Mouse (Mus musculus): ENCODE data around the gene Tsg101.

DNA sequence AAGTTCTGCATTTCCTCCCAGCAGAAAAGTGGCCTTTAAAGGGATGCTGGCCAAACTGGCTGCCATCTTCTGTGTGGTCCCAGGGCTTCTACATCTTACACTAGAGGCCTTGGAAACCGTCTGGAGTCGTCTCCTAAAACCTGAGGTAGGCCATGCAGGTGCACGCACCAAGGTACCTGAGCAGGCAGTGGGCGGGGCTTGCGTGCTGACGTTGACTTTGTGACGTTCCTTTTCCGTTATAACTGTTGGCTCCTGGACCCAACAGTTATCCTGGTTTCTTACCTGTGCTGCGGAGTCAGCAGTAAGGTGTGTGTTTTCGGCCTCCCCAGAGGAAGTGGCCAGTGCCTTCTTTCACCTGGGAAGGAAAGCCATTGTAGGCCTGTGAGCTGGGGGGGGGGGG is 58.8 kb downstream of the Tsg101 start, which contains the start of gene Ldhc:
- no peak for TF ChIP-seq MYOD1 (IDR thresholded peaks at IDR 0.05; ENCODE audit: control insufficient read depth in 1 of 3, insufficient read length in 2 of 3, low read depth in 2 of 3)
- TF ChIP-seq POLR2A (IDR thresholded peaks at IDR 0.05; ENCODE audit: insufficient read length, low read depth) = no peak
- TF ChIP-seq MYOG (IDR thresholded peaks at IDR 0.05; ENCODE audit: control insufficient read depth in 1 of 3, insufficient read depth in 1 of 3, insufficient read length in 2 of 3, low read depth in 2 of 3) = no peak
- TF ChIP-seq TCF12 (IDR thresholded peaks at IDR 0.05; ENCODE audit: insufficient read depth, poor library complexity, severe bottlenecking) = no peak
- no peak for TF ChIP-seq USF1 (IDR thresholded peaks at IDR 0.05; ENCODE audit: low read depth)
- TF ChIP-seq POLR2AphosphoS2 (IDR thresholded peaks at IDR 0.05; ENCODE audit: insufficient read length, low read depth) = no peak
- no peak for TF ChIP-seq CEBPB (IDR thresholded peaks at IDR 0.05; ENCODE audit: insufficient read depth, poor library complexity, severe bottlenecking)
- no peak for TF ChIP-seq MAX (IDR thresholded peaks at IDR 0.05; ENCODE audit: low read depth)
- TF ChIP-seq REST (IDR thresholded peaks at IDR 0.05; ENCODE audit: insufficient read depth, insufficient read length) = no peak
- TF ChIP-seq TCF3 (IDR thresholded peaks at IDR 0.05; ENCODE audit: insufficient read length, low read depth) = no peak
- no peak for TF ChIP-seq E2F4 (IDR thresholded peaks at IDR 0.05; ENCODE audit: insufficient read depth)
- TF ChIP-seq SRF (IDR thresholded peaks at IDR 0.05; ENCODE audit: control insufficient read depth, insufficient read length, low read depth) = no peak
